Mouse (Mus musculus): ENCODE measurements around the gene Dkkl1. TPM values are rescaled to one million over a fixed set of nuclear protein-coding genes. Genes with fewer than 3 reads are reported as not detected.

The Dkkl1 gene
- polyA plus RNA-seq, 1 experiment: 1,348 TPM

DNA sequence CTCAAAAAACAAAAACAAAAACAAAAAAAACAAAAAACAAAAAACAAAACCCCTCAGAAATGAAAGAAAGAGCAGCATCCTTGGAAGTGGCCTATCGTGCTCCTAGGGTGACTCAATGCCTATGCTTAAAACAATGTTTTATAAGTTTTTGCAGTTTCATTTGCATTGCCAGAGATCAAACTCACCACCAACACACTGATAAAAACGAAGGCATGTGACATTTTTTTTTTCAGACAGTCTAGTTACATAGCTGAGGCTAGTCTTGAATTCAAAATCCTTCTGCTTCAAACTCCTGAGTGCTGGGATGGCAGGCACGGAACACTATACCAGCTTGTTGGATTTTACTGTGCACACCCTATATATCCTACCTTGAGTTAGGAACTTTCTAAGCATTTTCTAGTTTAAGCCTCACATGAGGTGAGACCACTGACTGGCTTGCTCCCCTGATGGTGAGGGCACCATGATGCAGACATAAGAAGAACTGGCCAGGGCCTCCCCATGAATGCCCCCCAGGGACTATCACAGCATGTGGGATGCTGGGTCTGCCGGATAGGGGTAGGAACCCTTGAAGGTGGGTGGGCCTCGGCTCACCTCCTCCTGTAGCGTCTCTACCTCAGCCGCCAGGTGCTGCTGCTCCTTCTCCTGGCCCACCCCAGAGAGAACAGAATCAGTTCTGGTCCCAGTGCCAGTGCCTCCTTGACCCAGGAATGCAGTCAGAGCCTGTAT is 19.2 kb downstream of the Dkkl1 start:
- Histone ChIP-seq H3K4me3 (ENCODE audit: control insufficient read depth, low read depth, low read length) (no peak overlapping the region), H3K36me3 (ENCODE audit: control insufficient read depth, insufficient read depth, low read length) (peaks cover 3% of the 10 kb centered on the region), H3K27me3 (ENCODE audit: control insufficient read depth, insufficient read depth, low read length) (no peaks in the 10 kb centered on the region), H3K27ac (ENCODE audit: control insufficient read depth, insufficient read depth, low read depth, low read length) (no peak overlapping the region), H3K4me1 (ENCODE audit: control insufficient read depth, insufficient read depth, low read length) (no peaks in the 10 kb centered on the region)
- TF ChIP-seq CTCF (IDR thresholded peaks at IDR 0.05; ENCODE audit: control insufficient read depth, insufficient read depth, insufficient replicate concordance, low read depth, low read length): no peak
- no peak for TF ChIP-seq POLR2A (IDR thresholded peaks at IDR 0.05; ENCODE audit: control insufficient read depth, low read depth, low read length)

DNA sequence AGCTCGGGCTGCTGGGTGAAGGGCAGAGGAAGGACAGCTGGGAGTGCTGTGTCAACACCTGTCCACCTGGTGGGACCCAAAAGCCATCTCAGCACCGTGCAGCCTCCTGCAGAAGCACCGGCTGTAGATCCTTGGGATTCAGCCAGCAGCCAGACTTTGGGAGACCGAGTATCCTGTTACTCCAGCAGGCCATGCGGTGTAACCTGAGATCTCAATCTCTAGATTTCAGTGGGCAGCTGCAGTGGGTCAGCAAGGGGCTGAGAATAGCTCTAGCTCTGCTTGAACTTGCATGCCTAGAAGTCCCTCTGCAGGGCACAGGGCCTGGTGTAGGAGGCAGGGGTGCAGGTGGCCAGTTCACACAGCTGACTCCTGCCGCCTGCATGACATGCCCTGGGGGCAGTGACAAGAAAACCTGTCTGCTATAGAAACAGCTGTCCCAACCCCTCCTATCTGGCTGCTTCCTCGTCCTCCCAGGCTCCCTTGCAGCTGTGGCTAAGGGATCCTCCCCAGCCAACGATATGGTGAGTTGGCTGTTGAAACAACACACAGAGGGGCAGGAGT is 20.1 kb downstream of the Dkkl1 start:
- Histone ChIP-seq H3K27me3 (ENCODE audit: control insufficient read depth, insufficient read depth, low read length) (no peaks in the 10 kb centered on the region), H3K36me3 (ENCODE audit: control insufficient read depth, insufficient read depth, low read length) (peaks cover 3% of the 10 kb centered on the region), H3K27ac (ENCODE audit: control insufficient read depth, insufficient read depth, low read depth, low read length) (no peak overlapping the region), H3K4me1 (ENCODE audit: control insufficient read depth, insufficient read depth, low read length) (0 out of 2 replicates have a peak, but pooled peaks cover 2% of the 10 kb centered on the region), H3K4me3 (ENCODE audit: control insufficient read depth, low read depth, low read length) (no peak overlapping the region)
- no peak for TF ChIP-seq POLR2A (IDR thresholded peaks at IDR 0.05; ENCODE audit: control insufficient read depth, low read depth, low read length)
- no peak for TF ChIP-seq CTCF (IDR thresholded peaks at IDR 0.05; ENCODE audit: control insufficient read depth, insufficient read depth, insufficient replicate concordance, low read depth, low read length)

DNA sequence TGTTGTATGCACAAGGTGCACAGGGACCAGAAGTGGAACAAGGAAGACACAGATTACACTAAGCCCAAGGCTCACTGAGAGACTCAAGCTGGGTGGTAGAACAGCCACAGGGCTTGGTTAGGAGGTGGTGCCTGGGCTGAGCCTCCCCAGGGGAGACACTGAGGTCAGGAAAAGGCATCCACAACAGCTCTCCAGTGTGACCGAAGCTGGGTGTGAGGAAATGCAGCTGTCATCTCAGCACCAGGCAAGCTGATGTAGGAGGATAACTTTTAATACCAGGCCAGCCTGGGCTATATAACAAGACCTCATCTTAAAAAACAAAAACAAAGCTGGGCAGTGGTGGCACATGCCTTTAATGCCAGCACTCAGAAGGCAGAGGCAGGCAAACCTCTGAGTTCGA is 20.8 kb downstream of the Dkkl1 start:
- TF ChIP-seq CTCF (IDR thresholded peaks at IDR 0.05; ENCODE audit: control insufficient read depth, insufficient read depth, insufficient replicate concordance, low read depth, low read length) (no peak), POLR2A (IDR thresholded peaks at IDR 0.05; ENCODE audit: control insufficient read depth, low read depth, low read length) (no peak)
- Histone ChIP-seq H3K27me3 (ENCODE audit: control insufficient read depth, insufficient read depth, low read length) (no peaks in the 10 kb centered on the region), H3K4me3 (ENCODE audit: control insufficient read depth, low read depth, low read length) (no peak overlapping the region), H3K27ac (ENCODE audit: control insufficient read depth, insufficient read depth, low read depth, low read length) (no peak overlapping the region), H3K36me3 (ENCODE audit: control insufficient read depth, insufficient read depth, low read length) (peaks cover 3% of the 10 kb centered on the region), H3K4me1 (ENCODE audit: control insufficient read depth, insufficient read depth, low read length) (0 out of 2 replicates have a peak, but pooled peaks cover 2% of the 10 kb centered on the region)

DNA sequence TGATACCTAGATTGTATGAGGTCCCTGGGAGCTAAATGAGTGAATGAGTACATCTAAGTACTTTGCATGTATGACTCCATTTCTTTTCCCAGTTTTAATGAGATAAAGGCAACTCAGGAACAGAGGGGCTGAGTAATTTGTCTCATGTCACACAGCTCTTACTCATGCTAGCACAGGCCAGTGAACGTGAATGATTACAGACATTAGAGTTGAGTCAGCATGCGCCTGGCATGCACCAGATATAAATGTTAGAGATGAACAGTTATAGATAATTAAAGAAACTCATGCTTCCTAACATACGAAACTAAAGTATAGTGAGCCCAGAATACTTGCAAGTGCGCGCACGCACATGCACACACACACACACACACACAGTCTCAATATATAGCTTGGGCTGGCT is 21.8 kb downstream of the Dkkl1 start:
- Histone ChIP-seq H3K4me1 (ENCODE audit: control insufficient read depth, insufficient read depth, low read length) (0 out of 2 replicates have a peak, but pooled peaks cover 2% of the 10 kb centered on the region), H3K4me3 (ENCODE audit: control insufficient read depth, low read depth, low read length) (no peak overlapping the region), H3K27me3 (ENCODE audit: control insufficient read depth, insufficient read depth, low read length) (no peaks in the 10 kb centered on the region), H3K36me3 (ENCODE audit: control insufficient read depth, insufficient read depth, low read length) (peaks cover 3% of the 10 kb centered on the region), H3K27ac (ENCODE audit: control insufficient read depth, insufficient read depth, low read depth, low read length) (no peak overlapping the region)
- no peak for TF ChIP-seq POLR2A (IDR thresholded peaks at IDR 0.05; ENCODE audit: control insufficient read depth, low read depth, low read length)
- TF ChIP-seq CTCF (IDR thresholded peaks at IDR 0.05; ENCODE audit: control insufficient read depth, insufficient read depth, insufficient replicate concordance, low read depth, low read length): no peak

DNA sequence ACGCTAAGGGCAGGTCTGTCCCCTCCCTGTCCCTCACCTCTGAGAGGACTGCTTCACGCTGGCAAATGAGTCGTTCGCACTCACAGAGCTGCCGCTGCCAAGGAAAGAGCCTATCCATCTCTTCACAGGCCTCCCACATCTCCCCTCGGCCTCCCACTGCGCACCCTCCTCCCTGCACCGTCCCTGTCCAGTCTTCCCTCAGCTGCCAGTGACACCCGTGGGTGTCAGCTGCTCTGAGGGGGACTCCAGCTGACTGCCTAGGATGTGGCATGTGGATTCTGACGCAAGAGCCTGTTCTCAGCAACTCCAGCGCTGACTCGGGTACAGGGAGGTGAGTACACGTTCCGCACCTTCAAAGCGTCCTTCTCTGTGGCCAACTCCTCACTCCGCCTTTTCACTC is 22.3 kb downstream of the Dkkl1 start:
- TF ChIP-seq POLR2A (IDR thresholded peaks at IDR 0.05; ENCODE audit: control insufficient read depth, low read depth, low read length) (no peak), CTCF (IDR thresholded peaks at IDR 0.05; ENCODE audit: control insufficient read depth, insufficient read depth, insufficient replicate concordance, low read depth, low read length) (no peak)
- H3K4me1 ChIP-seq (ENCODE audit: control insufficient read depth, insufficient read depth, low read length): 0 out of 2 replicates have a peak, but pooled peaks cover 2% of the 10 kb centered on the region
- H3K4me3 ChIP-seq (ENCODE audit: control insufficient read depth, low read depth, low read length): no peak overlapping the region
- H3K27me3 ChIP-seq (ENCODE audit: control insufficient read depth, insufficient read depth, low read length): no peaks in the 10 kb centered on the region
- no peak overlapping the region for H3K27ac ChIP-seq (ENCODE audit: control insufficient read depth, insufficient read depth, low read depth, low read length)
- H3K36me3 ChIP-seq (ENCODE audit: control insufficient read depth, insufficient read depth, low read length): peaks cover 3% of the 10 kb centered on the region

DNA sequence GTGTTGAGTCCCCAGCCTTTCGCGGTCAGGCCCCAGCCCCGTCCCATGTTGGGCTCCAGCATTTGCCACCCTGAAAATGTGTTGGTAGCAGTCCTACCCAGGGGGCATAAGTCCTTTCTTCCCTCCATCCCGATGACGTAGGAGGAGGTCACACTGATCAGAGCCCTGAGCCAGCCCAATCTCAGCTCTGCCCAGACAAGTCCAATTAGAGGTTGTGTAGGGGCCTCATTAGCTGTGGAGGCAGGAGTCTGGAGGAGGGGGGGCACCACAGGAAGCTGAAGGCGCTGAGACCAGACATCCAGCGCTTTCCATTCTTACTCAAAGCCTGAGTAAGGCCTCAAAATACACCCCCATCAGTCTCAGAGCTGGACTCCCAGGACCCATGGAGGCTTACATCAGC is 26.0 kb downstream of the Dkkl1 start:
- Histone ChIP-seq H3K27me3 (ENCODE audit: control insufficient read depth, insufficient read depth, low read length) (no peaks in the 10 kb centered on the region), H3K27ac (ENCODE audit: control insufficient read depth, insufficient read depth, low read depth, low read length) (no peak overlapping the region), H3K4me3 (ENCODE audit: control insufficient read depth, low read depth, low read length) (no peak overlapping the region), H3K36me3 (ENCODE audit: control insufficient read depth, insufficient read depth, low read length) (no peaks in the 10 kb centered on the region), H3K4me1 (ENCODE audit: control insufficient read depth, insufficient read depth, low read length) (peaks cover 23% of the 10 kb centered on the region)
- TF ChIP-seq CTCF (IDR thresholded peaks at IDR 0.05; ENCODE audit: control insufficient read depth, insufficient read depth, insufficient replicate concordance, low read depth, low read length): no peak
- no peak for TF ChIP-seq POLR2A (IDR thresholded peaks at IDR 0.05; ENCODE audit: control insufficient read depth, low read depth, low read length)

DNA sequence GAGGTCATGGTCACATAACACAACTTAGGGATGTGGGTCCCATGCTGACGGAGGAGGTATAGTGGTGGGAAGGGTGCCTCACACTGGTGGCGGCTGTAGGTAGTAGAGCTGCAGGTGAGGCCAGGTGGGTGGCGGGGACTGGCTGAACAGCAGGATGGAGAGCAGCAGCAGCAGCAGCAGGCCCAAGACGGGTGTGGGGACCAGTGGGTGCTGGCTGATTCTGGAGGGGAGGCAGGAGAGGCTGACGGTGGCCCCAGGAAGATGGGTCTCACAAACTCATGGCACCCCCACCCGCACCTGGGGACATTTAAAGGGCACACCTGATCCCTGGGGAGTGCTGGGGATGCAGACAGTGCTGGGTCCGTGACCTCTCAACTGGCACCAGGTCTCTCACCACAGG is 28.3 kb downstream of the Dkkl1 start:
- Histone ChIP-seq H3K4me3 (ENCODE audit: control insufficient read depth, low read depth, low read length) (no peak overlapping the region), H3K4me1 (ENCODE audit: control insufficient read depth, insufficient read depth, low read length) (peaks cover 27% of the 10 kb centered on the region), H3K27me3 (ENCODE audit: control insufficient read depth, insufficient read depth, low read length) (no peaks in the 10 kb centered on the region), H3K36me3 (ENCODE audit: control insufficient read depth, insufficient read depth, low read length) (no peaks in the 10 kb centered on the region), H3K27ac (ENCODE audit: control insufficient read depth, insufficient read depth, low read depth, low read length) (no peak overlapping the region)
- no peak for TF ChIP-seq CTCF (IDR thresholded peaks at IDR 0.05; ENCODE audit: control insufficient read depth, insufficient read depth, insufficient replicate concordance, low read depth, low read length)
- TF ChIP-seq POLR2A (IDR thresholded peaks at IDR 0.05; ENCODE audit: control insufficient read depth, low read depth, low read length): no peak
